Mouse (Mus musculus): ENCODE measurements around the gene Chst11.

DNA sequence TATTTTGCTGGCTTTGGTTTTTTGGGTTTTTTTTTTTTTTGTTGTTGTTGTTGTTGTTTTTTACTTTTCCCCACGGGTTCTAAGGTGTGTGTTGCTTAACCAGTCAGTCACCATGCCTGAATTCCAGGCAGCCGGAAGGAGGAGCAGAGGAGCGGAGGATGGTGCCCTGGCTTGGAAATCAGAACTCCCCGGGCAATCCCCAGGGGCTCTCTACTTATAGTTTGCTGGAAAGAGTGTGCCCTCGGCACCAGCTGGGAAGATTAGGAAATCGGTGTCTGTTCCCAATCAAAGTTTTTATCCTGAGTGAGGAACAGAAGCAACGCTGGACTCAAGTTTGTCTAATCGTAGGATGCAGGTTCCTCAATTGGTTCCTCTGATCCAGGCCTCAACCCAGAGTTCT, 143.1 kb downstream of the Chst11 start:
- no peak for TF ChIP-seq TCF12 (IDR thresholded peaks at IDR 0.05; ENCODE audit: insufficient read depth, poor library complexity, severe bottlenecking)
- no peak for TF ChIP-seq MAX (IDR thresholded peaks at IDR 0.05; ENCODE audit: low read depth)
- no peak for TF ChIP-seq USF1 (IDR thresholded peaks at IDR 0.05; ENCODE audit: low read depth)
- TF ChIP-seq REST (IDR thresholded peaks at IDR 0.05; ENCODE audit: insufficient read depth, insufficient read length): no peak
- no peak for TF ChIP-seq MYOD1 (IDR thresholded peaks at IDR 0.05; ENCODE audit: control insufficient read depth in 1 of 3, insufficient read length in 2 of 3, low read depth in 2 of 3)
- no peak for TF ChIP-seq MYOG (IDR thresholded peaks at IDR 0.05; ENCODE audit: control insufficient read depth in 1 of 3, insufficient read depth in 1 of 3, insufficient read length in 2 of 3, low read depth in 2 of 3)
- no peak for TF ChIP-seq E2F4 (IDR thresholded peaks at IDR 0.05; ENCODE audit: insufficient read depth)
- no peak for TF ChIP-seq POLR2A (IDR thresholded peaks at IDR 0.05; ENCODE audit: insufficient read length, low read depth)

Measured in myocyte (in vitro differentiated cells).